Mouse (Mus musculus) R1 (cell line): ENCODE data around the gene Slc9a4.
A peak's percentile ranks its signal among the peaks of the same experiment; 100 is the strongest.
"Not testable (repeated sequence)": the region's sequence is repeated elsewhere in the genome, so short reads cannot be mapped to it uniquely, and the experiment has no call there.

Source experiments
- DNase-seq: peaks from one replicate; pipeline ENCODE4 v3.0.0-alpha.2; 2018; ENCODE audit warnings: low read depth, low spot score

Gene Slc9a4

DNA sequence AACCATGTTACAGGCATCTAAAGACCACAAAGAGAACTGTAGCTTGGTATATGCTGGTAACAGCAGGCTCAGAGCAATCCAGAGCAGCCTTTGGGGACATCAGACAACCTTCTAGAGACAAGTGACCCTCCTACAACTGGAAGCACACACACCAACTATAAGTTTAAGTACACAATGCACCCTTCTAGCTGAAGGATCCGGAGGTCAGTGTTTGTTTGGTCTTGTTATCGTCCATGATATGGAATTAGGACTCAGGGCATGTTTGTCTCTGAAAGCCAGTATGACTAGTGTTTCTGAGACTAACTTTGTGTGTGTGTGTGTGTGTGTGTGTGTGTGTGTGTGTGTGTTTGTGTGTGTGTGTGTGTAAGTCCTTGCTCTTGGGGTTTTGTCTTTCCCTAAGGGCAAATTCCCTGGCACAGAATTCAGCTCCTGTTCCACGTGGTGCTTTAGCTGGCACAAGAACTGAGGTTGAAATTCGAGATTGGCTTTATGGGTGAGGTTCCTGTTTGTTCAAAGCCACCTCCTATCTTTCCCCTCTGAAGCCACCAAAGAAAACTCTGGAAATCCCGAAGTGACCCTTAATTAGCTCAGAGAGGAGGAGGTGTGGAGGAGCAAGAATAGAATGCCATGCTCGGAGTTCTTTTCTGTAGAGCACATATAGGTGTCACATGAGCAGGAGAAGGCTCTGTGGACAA lies 71.1 kb downstream of the Slc9a4 start:
- no peak for DNase-seq

DNA sequence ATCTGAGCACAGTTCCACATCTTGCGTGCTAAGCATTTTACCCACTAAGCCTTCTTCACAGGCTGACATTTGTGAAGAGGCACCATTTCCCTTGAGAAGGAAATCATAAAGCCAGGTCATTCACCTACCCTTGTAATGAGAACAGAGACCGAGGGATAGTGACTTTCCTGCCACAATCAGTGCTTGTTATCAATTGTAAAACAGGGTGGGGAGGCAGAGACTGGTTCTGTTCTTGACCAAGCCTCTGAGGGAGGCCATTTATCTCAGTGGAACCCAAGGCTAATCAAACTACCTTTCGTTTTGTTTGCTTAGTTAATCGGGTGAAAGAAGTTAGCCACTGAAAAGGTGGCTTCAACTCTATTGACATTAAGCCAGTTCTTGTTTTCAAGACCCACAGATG lies 77.2 kb downstream of the Slc9a4 start:
- DNase-seq = no peak

DNA sequence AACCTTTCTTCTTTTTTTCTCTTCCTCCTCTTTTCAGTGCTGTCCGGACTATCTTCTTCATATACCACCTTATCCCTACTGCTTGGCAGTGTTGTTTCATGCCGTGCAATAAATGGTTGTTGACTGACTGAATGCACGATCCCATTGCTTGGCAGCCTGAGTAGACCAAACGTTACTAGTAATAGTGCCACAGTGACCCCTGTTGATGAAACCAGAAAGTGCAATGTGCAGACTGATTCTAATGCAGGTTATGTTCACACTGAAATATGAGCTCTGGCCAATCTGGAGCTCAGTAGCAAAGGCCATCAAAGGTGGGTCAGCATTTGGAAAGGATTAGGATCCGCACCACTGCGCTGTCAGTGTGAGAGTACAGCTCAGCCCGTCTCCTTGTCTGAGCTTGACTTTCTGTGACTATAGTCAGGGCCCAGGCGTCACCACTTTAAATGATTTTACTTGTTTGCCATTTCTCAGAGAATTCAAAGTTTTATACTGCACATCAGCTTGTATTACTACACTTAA lies 78.2 kb downstream of the Slc9a4 start:
- DNase-seq = peak; percentile 58

DNA sequence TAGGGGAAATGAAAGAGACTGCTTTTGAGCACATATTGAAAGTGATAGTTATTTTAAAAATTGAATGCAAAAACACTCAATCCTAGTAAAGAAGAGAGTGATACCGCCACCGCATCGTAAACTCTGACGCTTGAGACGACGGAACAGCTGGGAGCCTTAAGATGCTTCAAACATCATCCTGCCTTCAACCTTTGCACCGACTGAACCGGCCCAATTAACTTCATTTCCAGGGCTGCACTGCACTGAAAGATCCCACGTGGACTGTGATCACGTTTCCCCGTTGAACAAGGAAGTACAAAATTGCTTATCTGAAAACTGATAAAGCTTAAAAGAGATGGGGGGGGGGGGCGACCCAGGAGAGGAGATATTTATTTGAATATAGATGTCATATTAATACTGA lies 79.1 kb downstream of the Slc9a4 start:
- DNase-seq = no peak

DNA sequence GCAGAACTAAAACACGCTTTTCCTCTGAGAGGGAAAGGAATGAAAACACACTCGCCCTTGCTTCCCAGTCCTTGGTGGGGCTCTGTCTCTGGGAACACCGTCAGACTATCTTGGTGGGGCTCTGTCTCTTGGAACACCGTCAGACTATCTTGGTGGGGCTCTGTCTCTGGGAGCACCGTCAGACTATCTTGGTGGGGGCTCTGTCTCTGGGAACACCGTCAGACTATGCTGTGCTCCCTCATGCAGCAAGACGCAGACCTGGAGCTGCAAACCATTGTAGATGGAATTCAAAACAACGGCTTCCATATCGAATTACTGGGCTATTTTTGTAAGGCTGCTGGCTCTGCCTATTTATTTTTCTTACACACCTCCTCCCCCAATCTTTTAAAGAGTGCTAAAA lies 79.6 kb downstream of the Slc9a4 start:
- DNase-seq = no peak

DNA sequence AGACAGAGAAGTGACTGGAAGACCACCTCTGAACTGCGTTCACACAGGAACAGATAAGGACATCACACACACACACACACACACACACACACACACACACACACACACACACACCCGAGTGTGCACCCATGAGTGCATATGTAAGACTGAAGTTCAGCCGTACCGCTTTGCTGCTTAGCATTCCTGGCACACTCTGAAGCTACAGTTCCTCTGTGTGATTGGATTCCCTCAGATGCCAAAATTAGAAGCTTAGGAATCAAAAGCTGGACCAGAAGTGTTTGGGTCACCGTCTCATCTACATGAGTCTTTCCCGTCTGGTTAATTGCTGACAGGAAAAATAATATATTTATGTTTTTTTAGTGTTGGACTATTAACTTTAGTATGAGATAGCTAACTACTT lies 81.0 kb downstream of the Slc9a4 start:
- no peak for DNase-seq

DNA sequence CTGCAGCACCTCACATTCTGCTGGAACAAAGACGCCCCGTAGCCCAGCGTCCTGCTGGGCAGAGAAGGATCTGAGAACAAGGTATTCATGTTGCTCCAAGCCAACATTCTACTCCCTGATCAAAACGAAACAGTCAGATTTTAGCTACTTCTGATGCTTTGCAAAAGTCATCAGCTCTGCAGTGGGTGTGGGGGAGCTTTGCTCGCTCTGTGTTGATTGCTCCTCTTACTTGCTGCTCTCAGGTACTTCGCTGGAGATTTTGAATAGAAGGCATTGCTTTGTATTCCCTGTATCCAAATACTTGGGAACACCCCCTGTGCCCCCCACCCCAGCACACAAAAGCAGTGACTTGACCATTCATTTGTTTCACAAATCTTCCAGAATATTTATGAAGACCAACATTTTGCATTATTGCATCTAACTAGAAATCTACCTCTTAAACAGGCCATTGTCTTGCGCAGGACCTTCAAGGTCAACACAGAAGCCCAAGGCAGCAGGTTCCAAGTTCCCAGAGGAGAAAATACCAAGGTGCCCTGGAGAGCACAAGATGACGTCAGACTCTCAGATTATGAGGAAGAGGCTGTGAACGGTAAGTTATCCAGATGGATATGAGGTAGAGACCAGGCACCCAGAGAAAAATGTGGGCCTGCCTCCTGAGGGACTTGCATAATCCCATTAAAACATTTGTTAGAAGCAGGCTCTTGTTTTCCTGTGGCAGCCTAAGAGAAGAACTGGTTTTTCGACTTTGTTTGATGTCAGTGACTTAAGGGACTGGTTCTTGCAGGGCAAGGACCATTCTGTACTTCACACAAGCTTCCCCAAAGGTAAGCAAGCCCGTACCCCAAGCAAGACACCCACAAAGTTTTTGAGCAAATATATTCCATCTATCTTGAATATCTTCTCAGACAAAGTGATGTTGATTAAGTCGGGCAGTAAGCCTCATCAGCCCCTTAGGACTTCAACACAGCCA lies 85.8 kb downstream of the Slc9a4 start:
- peak; percentile 64 for DNase-seq

DNA sequence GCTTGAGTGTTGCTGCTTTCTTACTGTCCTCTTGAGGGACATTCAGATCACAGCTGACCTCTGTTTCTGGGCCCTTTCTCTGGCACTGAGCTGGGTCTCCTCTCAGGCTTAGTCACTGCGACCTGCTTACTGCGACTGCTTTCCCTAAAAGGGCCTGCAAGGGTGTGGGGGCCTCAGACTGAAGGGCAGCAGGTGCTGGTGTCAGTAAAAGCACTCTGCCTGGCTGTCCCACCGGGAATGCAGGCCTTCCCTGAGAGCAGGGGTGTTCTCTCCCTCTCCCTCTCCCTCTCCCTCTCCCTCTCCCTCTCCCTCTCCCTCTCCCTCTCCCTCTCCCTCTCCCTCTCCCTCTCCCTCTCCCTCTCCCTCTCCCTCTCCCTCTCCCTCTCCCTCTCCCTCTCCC lies 87.6 kb downstream of the Slc9a4 start:
- not testable (repeated sequence) for DNase-seq

DNA sequence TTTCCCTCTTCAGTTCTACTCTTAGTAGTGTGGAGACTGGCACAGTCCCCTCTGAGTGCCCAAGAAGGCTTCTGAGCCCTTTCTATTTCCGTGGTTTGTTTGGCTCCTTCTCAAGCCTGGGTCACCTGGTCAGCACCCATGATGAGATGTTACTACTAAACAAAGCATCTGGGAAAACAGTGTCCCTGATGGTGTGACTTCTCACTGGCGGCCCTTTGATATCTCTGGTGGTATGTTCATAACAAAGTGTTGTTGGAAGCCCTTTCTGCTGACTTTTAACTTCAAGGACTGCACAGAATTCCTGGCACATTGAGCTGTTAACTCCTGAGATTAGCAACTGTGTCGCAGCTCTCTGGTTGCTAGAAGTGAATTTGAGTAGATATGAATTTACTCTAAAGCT lies 90.1 kb downstream of the Slc9a4 start:
- DNase-seq = no peak

DNA sequence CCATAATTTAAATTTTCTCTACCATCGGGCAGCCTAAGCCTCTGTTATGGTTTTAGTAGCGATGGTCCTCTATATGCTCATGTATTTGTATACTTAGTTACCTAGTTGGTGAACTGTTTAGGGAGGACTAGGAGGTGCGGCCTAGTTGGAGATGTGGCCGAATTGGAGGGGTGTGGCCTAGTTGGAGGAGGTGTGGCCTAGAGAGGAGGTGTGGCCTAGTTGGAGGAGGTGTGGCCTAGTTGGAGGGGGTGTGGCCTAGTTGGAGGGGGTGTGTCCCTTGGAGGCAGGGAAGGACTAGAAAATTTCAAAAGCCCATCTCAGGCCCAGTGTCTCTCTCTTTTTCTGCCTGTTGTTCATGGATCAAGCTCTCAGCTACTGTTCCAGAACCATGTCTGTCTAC lies 91.6 kb downstream of the Slc9a4 start:
- DNase-seq = peak; percentile 18

DNA sequence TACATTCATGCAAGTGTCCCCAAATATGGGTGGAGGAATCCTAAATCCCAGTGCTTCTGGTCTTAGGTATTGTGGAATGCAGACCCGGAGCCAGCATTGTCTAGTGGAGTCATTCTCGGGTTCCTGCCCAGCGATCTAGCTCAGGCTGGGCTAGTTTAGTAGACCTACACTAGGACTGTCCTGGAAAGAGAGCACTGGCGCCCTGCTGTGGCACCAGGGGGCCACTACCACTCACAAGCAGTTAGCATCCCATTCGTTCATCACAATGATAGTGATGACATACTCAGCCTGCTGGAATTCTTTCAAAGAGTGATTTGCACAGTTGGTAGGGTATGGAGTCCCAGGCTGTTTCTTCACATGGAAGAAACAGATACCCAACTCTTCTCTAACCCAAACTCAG lies 97.4 kb downstream of the Slc9a4 start:
- DNase-seq = no peak
